In the genomic region with DNA sequence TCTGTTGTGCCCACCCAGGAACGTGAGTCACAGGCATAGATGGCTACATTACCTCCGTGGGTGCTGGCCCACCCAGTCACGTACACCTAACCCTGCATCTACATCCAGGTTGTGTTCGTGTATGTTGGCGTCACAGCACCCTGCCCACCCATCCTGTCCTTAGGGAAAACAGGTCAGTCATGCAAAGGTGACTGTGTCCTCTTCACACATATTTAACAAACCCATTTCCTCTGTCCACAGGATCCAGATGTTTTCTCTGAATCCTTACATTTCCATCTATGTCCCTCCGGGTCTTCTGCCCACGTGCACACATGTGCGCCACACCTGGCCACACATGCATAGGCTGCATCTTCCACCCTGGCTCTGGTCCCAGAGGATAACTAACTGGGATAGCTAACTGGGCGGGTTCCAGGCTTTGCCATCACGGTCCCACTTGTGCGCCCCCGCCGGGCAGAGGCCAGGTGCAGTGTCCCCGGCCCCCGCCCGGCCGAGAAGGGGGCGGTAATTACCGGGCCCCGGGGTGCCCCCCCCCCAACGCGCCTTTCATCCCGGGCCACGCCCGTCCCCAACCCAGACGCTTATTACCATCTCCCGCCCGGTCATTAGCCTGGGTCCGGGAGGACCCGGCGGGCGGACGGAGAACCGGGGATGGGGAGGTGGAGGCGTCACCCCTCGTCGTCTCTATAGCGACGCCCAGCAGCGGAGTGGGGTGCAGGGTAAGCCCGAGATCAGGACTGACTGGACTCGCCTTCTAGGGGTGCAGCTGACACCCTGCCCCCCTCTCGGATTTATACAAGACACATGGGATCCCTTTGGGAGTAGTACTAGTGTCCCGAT, we compare ENCODE assay signal across 8 mouse cellular contexts. TPM values are rescaled to one million over a fixed set of nuclear protein-coding genes. Genes with fewer than 3 reads are reported as not detected.
DNase-seq lines count a peak whose midpoint lies in the region; ATAC-seq and TF ChIP-seq lines count a peak whose summit lies in the region.
"Had no signal": no experiment of that assay in that cellular context is flagged by ENCODE, and none has a peak within 500 bp of the region (broad histone marks: within the 10 kb centered on the region; RNA-seq: fewer than 3 reads in every experiment).

No protein-coding gene starts in this region.

- H3K9me3 ChIP-seq in CH12.LX (replicated peaks; ENCODE audit: low read length), result no peaks in the 10 kb centered on the region
- H3K9me3 ChIP-seq in embryonic facial prominence, embryonic 13.5 days, result no peaks in the 10 kb centered on the region
- no peaks in the 10 kb centered on the region for H3K9me3 ChIP-seq in hindbrain, embryonic 14.5 days (ENCODE audit: control insufficient read depth, low read length)
- no peaks in the 10 kb centered on the region for H3K9me3 ChIP-seq in liver, embryonic 11.5 days (ENCODE audit: control insufficient read depth, low read length)
- no peaks in the 10 kb centered on the region for H3K9me3 ChIP-seq in stomach, embryonic 14.5 days (ENCODE audit: control insufficient read depth, low read depth, low read length)

- 8% methylated on average over 44 of the region's 44 CpGs for WGBS in embryonic facial prominence, embryonic 13.5 days
- WGBS in hindbrain, embryonic 14.5 days, result 8% methylated on average over 43 of the region's 44 CpGs
- 12% methylated on average over 44 of the region's 44 CpGs for WGBS in liver, embryonic 11.5 days
- 9% methylated on average over 44 of the region's 44 CpGs for WGBS in stomach, embryonic 14.5 days

- no peak for ATAC-seq in embryonic facial prominence, embryonic 13.5 days (ENCODE audit: insufficient number of reproducible peaks, insufficient read depth, low FRiP score, low TSS enrichment, low read depth)
- ATAC-seq in hindbrain, embryonic 14.5 days (ENCODE audit: low FRiP score), result peak; percentile 4; the same call in 1 of the 2 replicates
- ATAC-seq in liver, embryonic 11.5 days (replicated peaks; ENCODE audit: low FRiP score), result no peak
- ATAC-seq in stomach, embryonic 14.5 days (ENCODE audit: insufficient number of reproducible peaks, insufficient read depth, low FRiP score, low read depth), result no peak; the same call in 1 of the 2 replicates
- ATAC-seq in granulocyte monocyte progenitor cell, adult 5-6 weeks (replicated peaks; ENCODE audit: poor library complexity, severe bottlenecking), result no peak

- H3K27me3 ChIP-seq in CH12.LX (replicated peaks), result no peaks in the 10 kb centered on the region
- H3K27me3 ChIP-seq in embryonic facial prominence, embryonic 13.5 days, result no peaks in the 10 kb centered on the region
- H3K27me3 ChIP-seq in hindbrain, embryonic 14.5 days (ENCODE audit: control insufficient read depth, insufficient read depth, low read length), result no peaks in the 10 kb centered on the region
- no peaks in the 10 kb centered on the region for H3K27me3 ChIP-seq in liver, embryonic 11.5 days (replicated peaks; ENCODE audit: control insufficient read depth, insufficient read depth, low read length)
- no peaks in the 10 kb centered on the region for H3K27me3 ChIP-seq in stomach, embryonic 14.5 days (ENCODE audit: control insufficient read depth, insufficient read depth, low read length)

- peak overlapping the region in 2 of 3 experiments; percentile 5 to 61 for H3K4me3 ChIP-seq in CH12.LX (replicated peaks in 1 of 3; ENCODE audit: low read depth in 2 of 3, low read length in 2 of 3, poor library complexity in 1 of 3)
- peak overlapping the region; percentile 45 for H3K4me3 ChIP-seq in embryonic facial prominence, embryonic 13.5 days
- peak overlapping the region; percentile 40 for H3K4me3 ChIP-seq in hindbrain, embryonic 14.5 days (replicated peaks; ENCODE audit: low read length)
- peak overlapping the region; percentile 52 for H3K4me3 ChIP-seq in liver, embryonic 11.5 days (ENCODE audit: low read depth, low read length)
- H3K4me3 ChIP-seq in stomach, embryonic 14.5 days (ENCODE audit: low read depth, low read length), result peak overlapping the region; percentile 30

- TF ChIP-seq CTCF in CH12.LX (conservative IDR thresholded peaks at IDR 0.05 in 1 of 2, IDR thresholded peaks at IDR 0.05 in 1 of 2; ENCODE audit: low read depth in 2 of 2, low read length in 2 of 2), result no peak

- H3K27ac ChIP-seq in CH12.LX (ENCODE audit: insufficient read depth, low read depth), result no peak overlapping the region
- H3K27ac ChIP-seq in embryonic facial prominence, embryonic 13.5 days, result peak overlapping the region; percentile 39; the same call in 1 of the 2 replicates
- H3K27ac ChIP-seq in hindbrain, embryonic 14.5 days, result peak overlapping the region; percentile 87
- peak overlapping the region; percentile 43; the same call in 1 of the 2 replicates for H3K27ac ChIP-seq in liver, embryonic 11.5 days (ENCODE audit: low read depth, low read length)
- H3K27ac ChIP-seq in stomach, embryonic 14.5 days (ENCODE audit: low read length), result peak overlapping the region; percentile 56

- H3K9ac ChIP-seq in CH12.LX (ENCODE audit: insufficient read depth, low read depth), result peak overlapping the region; percentile 58
- H3K9ac ChIP-seq in embryonic facial prominence, embryonic 13.5 days, result peak overlapping the region; percentile 71
- peak overlapping the region; percentile 75 for H3K9ac ChIP-seq in hindbrain, embryonic 14.5 days
- peak overlapping the region; percentile 37; the same call in 1 of the 2 replicates for H3K9ac ChIP-seq in liver, embryonic 11.5 days (ENCODE audit: low read depth, low read length)
- H3K9ac ChIP-seq in stomach, embryonic 14.5 days (replicated peaks; ENCODE audit: low read depth, low read length), result peak overlapping the region; percentile 34; the same call in 1 of the 2 replicates

- no peak for TF ChIP-seq POLR2A in CH12.LX (IDR thresholded peaks at IDR 0.05; ENCODE audit: low read depth, low read length)

- H3K4me1 ChIP-seq in CH12.LX (ENCODE audit: control insufficient read depth in 1 of 2, insufficient read depth in 2 of 2), result peaks cover 27 to 75% of the 10 kb centered on the region in 2 experiments
- H3K4me1 ChIP-seq in embryonic facial prominence, embryonic 13.5 days, result peaks cover 78% of the 10 kb centered on the region
- H3K4me1 ChIP-seq in hindbrain, embryonic 14.5 days (replicated peaks; ENCODE audit: control insufficient read depth, insufficient read depth, low read length), result peaks cover 48% of the 10 kb centered on the region
- peaks cover 73% of the 10 kb centered on the region for H3K4me1 ChIP-seq in liver, embryonic 11.5 days (replicated peaks; ENCODE audit: control insufficient read depth, insufficient read depth, low read length)
- H3K4me1 ChIP-seq in stomach, embryonic 14.5 days (ENCODE audit: control insufficient read depth, insufficient read depth, low read length), result peaks cover 65% of the 10 kb centered on the region

- TF ChIP-seq EP300 in CH12.LX (IDR thresholded peaks at IDR 0.05; ENCODE audit: low read length), result no peak

- TF ChIP-seq RAD21 in CH12.LX (IDR thresholded peaks at IDR 0.05; ENCODE audit: low read depth, low read length), result no peak

- H3K79me2 ChIP-seq in CH12.LX (replicated peaks; ENCODE audit: control insufficient read depth, extremely low read depth, insufficient read depth, poor library complexity, severe bottlenecking), result peaks cover 10% of the 10 kb centered on the region

- DNase-seq in 3T3-L1 (ENCODE audit: low read depth, low spot score) (peak; percentile 79), CH12.LX (ENCODE audit: extremely low read depth) (no peak)
- DNase-seq in hindbrain, embryonic 14.5 days (ENCODE audit: low spot score), result no peak
- DNase-seq in liver, embryonic 11.5 days (ENCODE audit: low spot score), result no peak

- in situ Hi-C loops in CH12.LX (cut with MboI; ENCODE audit: low pct_ligation_motif_present, low pct_unique_long_range_greater_than_20kb, low sequenced_read_pairs), result no loop called here

- peak overlapping the region; percentile 69 for H3K4me2 ChIP-seq in CH12.LX (ENCODE audit: insufficient read depth, low read depth, poor library complexity, severe bottlenecking)
- peak overlapping the region; percentile 93 for H3K4me2 ChIP-seq in embryonic facial prominence, embryonic 13.5 days
- H3K4me2 ChIP-seq in hindbrain, embryonic 14.5 days (replicated peaks), result peak overlapping the region; percentile 88
- H3K4me2 ChIP-seq in liver, embryonic 11.5 days, result peak overlapping the region; percentile 82
- peak overlapping the region; percentile 92 for H3K4me2 ChIP-seq in stomach, embryonic 14.5 days (replicated peaks; ENCODE audit: low read depth, low read length)

- H3K36me3 ChIP-seq in CH12.LX (replicated peaks in 1 of 2; ENCODE audit: control insufficient read depth in 1 of 2, insufficient read depth in 1 of 2, low read length in 1 of 2), result peaks cover 0 to 2% of the 10 kb centered on the region in 2 experiments
- no peaks in the 10 kb centered on the region for H3K36me3 ChIP-seq in embryonic facial prominence, embryonic 13.5 days
- peaks cover 2% of the 10 kb centered on the region; the same call in 1 of the 2 replicates for H3K36me3 ChIP-seq in hindbrain, embryonic 14.5 days (replicated peaks; ENCODE audit: control insufficient read depth, insufficient read depth)
- no peaks in the 10 kb centered on the region for H3K36me3 ChIP-seq in liver, embryonic 11.5 days (ENCODE audit: control insufficient read depth, insufficient read depth, low read length)
- no peaks in the 10 kb centered on the region for H3K36me3 ChIP-seq in stomach, embryonic 14.5 days (ENCODE audit: control insufficient read depth, insufficient read depth, low read length)

- dilution Hi-C loops in CH12.LX (cut with MboI; ENCODE audit: extremely low pct_ligation_motif_present, extremely low pct_unique_long_range_greater_than_20kb, low sequenced_read_pairs), result no loop called here

RNA-seq across cellular contexts. Expression of a gene that starts 1.4 kb away (rescaled TPM):
- 28.3 and 34.4 TPM in 2 replicates for total RNA-seq in CH12.LX (2012; rRNA removed)
- total RNA-seq in CH12.LX (2014; rRNA removed), result 27.0 and 31.9 TPM in 2 replicates
- 40.2 and 45.9 TPM in 2 replicates for polyA plus RNA-seq in CH12.LX (2012; ENCODE audit: insufficient read length, low read depth)
- 142 and 162 TPM in 2 replicates for polyA plus RNA-seq in embryonic facial prominence, embryonic 13.5 days (2015; fragmentation: Nextera tagmentation; extraction: Ambion mirVana)
- 203 and 252 TPM in 2 replicates for polyA plus RNA-seq in hindbrain, embryonic 14.5 days (2014; fragmentation: Nextera tagmentation; extraction: Ambion mirVana)
- polyA plus RNA-seq in liver, embryonic 11.5 days (2014; fragmentation: Nextera tagmentation; extraction: Ambion mirVana), result 22.5 and 25.1 TPM in 2 replicates
- polyA plus RNA-seq in stomach, embryonic 14.5 days (2014; fragmentation: Nextera tagmentation; extraction: Ambion mirVana), result 92.7 and 105 TPM in 2 replicates
- total RNA-seq in granulocyte monocyte progenitor cell, adult 5-6 weeks (2014; fragmentation: Nextera tagmentation), result 25.3 and 70.7 TPM in 2 replicates
- total RNA-seq in granulocyte monocyte progenitor cell, adult 5-6 weeks (2017), result 36.8 and 40.7 TPM in 2 replicates

RNA-seq across cellular contexts. Expression of a gene that starts 8.4 kb away (rescaled TPM):
- total RNA-seq in CH12.LX (2012; rRNA removed) (30.5 and 37.7 TPM in 2 replicates), CH12.LX (2014; rRNA removed) (34.3 and 40.2 TPM in 2 replicates)
- 19.3 and 21.9 TPM in 2 replicates for polyA plus RNA-seq in CH12.LX (2012; ENCODE audit: insufficient read length, low read depth)
- polyA plus RNA-seq in embryonic facial prominence, embryonic 13.5 days (2015; fragmentation: Nextera tagmentation; extraction: Ambion mirVana), result 11.0 and 11.6 TPM in 2 replicates
- polyA plus RNA-seq in hindbrain, embryonic 14.5 days (2014; fragmentation: Nextera tagmentation; extraction: Ambion mirVana), result 7.0 and 7.7 TPM in 2 replicates
- 21.8 and 27.4 TPM in 2 replicates for polyA plus RNA-seq in liver, embryonic 11.5 days (2014; fragmentation: Nextera tagmentation; extraction: Ambion mirVana)
- polyA plus RNA-seq in stomach, embryonic 14.5 days (2014; fragmentation: Nextera tagmentation; extraction: Ambion mirVana), result 12.5 and 13.9 TPM in 2 replicates
- total RNA-seq in granulocyte monocyte progenitor cell, adult 5-6 weeks (2014; fragmentation: Nextera tagmentation), result 17.2 and 43.4 TPM in 2 replicates
- total RNA-seq in granulocyte monocyte progenitor cell, adult 5-6 weeks (2017), result 11.2 and 11.5 TPM in 2 replicates

RNA-seq across cellular contexts. Expression of a gene that starts 14.9 kb away (rescaled TPM):
- total RNA-seq in CH12.LX (2012; rRNA removed) (0.63 and 1.5 TPM in 2 replicates), CH12.LX (2014; rRNA removed) (0.23 and 0.34 TPM in 2 replicates)
- 0.45 and 0.86 TPM in 2 replicates for polyA plus RNA-seq in CH12.LX (2012; ENCODE audit: insufficient read length, low read depth)
- polyA plus RNA-seq in embryonic facial prominence, embryonic 13.5 days (2015; fragmentation: Nextera tagmentation; extraction: Ambion mirVana), result 26.8 and 38.8 TPM in 2 replicates
- 25.9 and 26.2 TPM in 2 replicates for polyA plus RNA-seq in hindbrain, embryonic 14.5 days (2014; fragmentation: Nextera tagmentation; extraction: Ambion mirVana)
- polyA plus RNA-seq in liver, embryonic 11.5 days (2014; fragmentation: Nextera tagmentation; extraction: Ambion mirVana), result 9.4 and 10.7 TPM in 2 replicates
- polyA plus RNA-seq in stomach, embryonic 14.5 days (2014; fragmentation: Nextera tagmentation; extraction: Ambion mirVana), result 12.2 and 12.5 TPM in 2 replicates
- not detected in 2 replicates for total RNA-seq in granulocyte monocyte progenitor cell, adult 5-6 weeks (2014; fragmentation: Nextera tagmentation)
- total RNA-seq in granulocyte monocyte progenitor cell, adult 5-6 weeks (2017), result 0.05 TPM in 1 of 2 replicates, not detected in the other
- total RNA-seq: neutrophil, adult 5-6 weeks had no signal

RNA-seq across cellular contexts. Expression of a gene that starts 16.3 kb away (rescaled TPM):
- total RNA-seq in CH12.LX (2012; rRNA removed) (11.6 and 16.2 TPM in 2 replicates), CH12.LX (2014; rRNA removed) (3.9 and 4.7 TPM in 2 replicates)
- polyA plus RNA-seq in CH12.LX (2012; ENCODE audit: insufficient read length, low read depth), result 25.2 and 33.2 TPM in 2 replicates
- 21.2 and 25.7 TPM in 2 replicates for polyA plus RNA-seq in embryonic facial prominence, embryonic 13.5 days (2015; fragmentation: Nextera tagmentation; extraction: Ambion mirVana)
- polyA plus RNA-seq in hindbrain, embryonic 14.5 days (2014; fragmentation: Nextera tagmentation; extraction: Ambion mirVana), result 44.1 and 54.4 TPM in 2 replicates
- 19.2 and 20.1 TPM in 2 replicates for polyA plus RNA-seq in liver, embryonic 11.5 days (2014; fragmentation: Nextera tagmentation; extraction: Ambion mirVana)
- 29.3 and 32.1 TPM in 2 replicates for polyA plus RNA-seq in stomach, embryonic 14.5 days (2014; fragmentation: Nextera tagmentation; extraction: Ambion mirVana)
- total RNA-seq in granulocyte monocyte progenitor cell, adult 5-6 weeks (2014; fragmentation: Nextera tagmentation), result 26.7 and 36.8 TPM in 2 replicates
- total RNA-seq in granulocyte monocyte progenitor cell, adult 5-6 weeks (2017), result 10.0 and 17.4 TPM in 2 replicates

RNA-seq across cellular contexts. Expression of a gene that starts 23.7 kb away (rescaled TPM):
- total RNA-seq in CH12.LX (2012; rRNA removed) (2.3 and 2.6 TPM in 2 replicates), CH12.LX (2014; rRNA removed) (0.09 and 0.19 TPM in 2 replicates)
- polyA plus RNA-seq in CH12.LX (2012; ENCODE audit: insufficient read length, low read depth), result 1.7 and 2.4 TPM in 2 replicates
- 6.8 and 9.8 TPM in 2 replicates for polyA plus RNA-seq in embryonic facial prominence, embryonic 13.5 days (2015; fragmentation: Nextera tagmentation; extraction: Ambion mirVana)
- 93.4 and 96.4 TPM in 2 replicates for polyA plus RNA-seq in hindbrain, embryonic 14.5 days (2014; fragmentation: Nextera tagmentation; extraction: Ambion mirVana)
- polyA plus RNA-seq in liver, embryonic 11.5 days (2014; fragmentation: Nextera tagmentation; extraction: Ambion mirVana), result 2.8 and 3.1 TPM in 2 replicates
- 7.5 and 10.1 TPM in 2 replicates for polyA plus RNA-seq in stomach, embryonic 14.5 days (2014; fragmentation: Nextera tagmentation; extraction: Ambion mirVana)
- 0.73 and 5.3 TPM in 2 replicates for total RNA-seq in granulocyte monocyte progenitor cell, adult 5-6 weeks (2014; fragmentation: Nextera tagmentation)
- 0.36 TPM in 1 of 2 replicates, not detected in the other for total RNA-seq in granulocyte monocyte progenitor cell, adult 5-6 weeks (2017)
